ENCODE assay signal across 9 mouse cellular contexts in genomic region chr4:87648919-87649318, GRCm38 (mm10).
A peak's percentile ranks its signal among the peaks of the same experiment; 100 is the strongest.
DNase-seq lines count a peak whose midpoint lies in the region; ATAC-seq lines count a peak whose summit lies in the region.
"Had no signal": no experiment of that assay in that cellular context is flagged by ENCODE, and none has a peak within 500 bp of the region (broad histone marks: within the 10 kb centered on the region; RNA-seq: fewer than 3 reads in every experiment).

No protein-coding gene starts in this region.

- peaks cover 9% of the 10 kb centered on the region for H3K4me1 ChIP-seq in lung, embryonic 15.5 days
- H3K4me1 ChIP-seq in hindbrain, embryonic 11.5 days (replicated peaks; ENCODE audit: control insufficient read depth, insufficient read depth, low read length) = peaks cover 2% of the 10 kb centered on the region; the same call in 1 of the 2 replicates
- peaks cover 54% of the 10 kb centered on the region for H3K4me1 ChIP-seq in midbrain, embryonic 10.5 days

- intact Hi-C loops in gastrocnemius, postnatal 14 days (cut with DNase I; ENCODE audit: low total_unique reads) = no loop called here

- no peaks in the 10 kb centered on the region for H3K9me3 ChIP-seq in lung, embryonic 15.5 days
- no peaks in the 10 kb centered on the region for H3K9me3 ChIP-seq in hindbrain, embryonic 11.5 days (ENCODE audit: control insufficient read depth, low read length)
- H3K9me3 ChIP-seq in midbrain, embryonic 10.5 days (replicated peaks) = no peaks in the 10 kb centered on the region

- H3K36me3 ChIP-seq in lung, embryonic 15.5 days = no peaks in the 10 kb centered on the region
- H3K36me3 ChIP-seq in hindbrain, embryonic 11.5 days (ENCODE audit: control insufficient read depth, insufficient read depth, low read length) = no peaks in the 10 kb centered on the region
- no peaks in the 10 kb centered on the region for H3K36me3 ChIP-seq in midbrain, embryonic 10.5 days

- H3K27ac ChIP-seq in lung, embryonic 15.5 days = no peak overlapping the region
- 0 out of 2 replicates have a peak overlapping the region, but pooled peaks have one; percentile 47 for H3K27ac ChIP-seq in hindbrain, embryonic 11.5 days (ENCODE audit: low read depth, low read length)
- peak overlapping the region; percentile 84 for H3K27ac ChIP-seq in midbrain, embryonic 10.5 days (replicated peaks)

- H3K27me3 ChIP-seq in lung, embryonic 15.5 days = no peaks in the 10 kb centered on the region
- no peaks in the 10 kb centered on the region for H3K27me3 ChIP-seq in hindbrain, embryonic 11.5 days (ENCODE audit: control insufficient read depth, insufficient read depth, low read length)
- H3K27me3 ChIP-seq in midbrain, embryonic 10.5 days (ENCODE audit: low read depth, poor library complexity, severe bottlenecking) = peaks cover 5% of the 10 kb centered on the region; the same call in 1 of the 2 replicates

- DNase-seq in lung, postnatal 14 days = no peak
- peak; percentile 33 for DNase-seq in hindbrain, embryonic 11.5 days (ENCODE audit: low spot score)
- DNase-seq in midbrain, embryonic 10.5 days (ENCODE audit: low spot score) = peak; percentile 53
- no peak for DNase-seq in adrenal gland, adult (ENCODE audit: inconsistent age in 2 of 2, low spot score in 1 of 2)
- DNase-seq in cerebellum, adult 9-11 months = no peak
- DNase-seq in gastrocnemius, postnatal 14 days = no peak
- DNase-seq: right cerebral cortex, postnatal 25 days; thymus, postnatal 14 days had no signal

- ATAC-seq in lung, embryonic 15.5 days (ENCODE audit: borderline replicate concordance, extremely low read depth, low FRiP score, low TSS enrichment) = no peak
- peak; percentile 48 for ATAC-seq in hindbrain, embryonic 11.5 days (ENCODE audit: low FRiP score)

- no peak overlapping the region for H3K9ac ChIP-seq in lung, embryonic 15.5 days
- no peak overlapping the region for H3K9ac ChIP-seq in hindbrain, embryonic 11.5 days (ENCODE audit: low read depth, low read length)

- no peak overlapping the region for H3K4me3 ChIP-seq in lung, embryonic 15.5 days
- no peak overlapping the region for H3K4me3 ChIP-seq in hindbrain, embryonic 11.5 days (ENCODE audit: low read depth, low read length)
- peak overlapping the region; percentile 50 for H3K4me3 ChIP-seq in midbrain, embryonic 10.5 days

- H3K4me2 ChIP-seq in lung, embryonic 15.5 days = peak overlapping the region; percentile 66; the same call in 1 of the 2 replicates
- peak overlapping the region; percentile 39; the same call in 1 of the 2 replicates for H3K4me2 ChIP-seq in hindbrain, embryonic 11.5 days (replicated peaks; ENCODE audit: low read depth, low read length)

Comparison
In these comparisons a context has a peak if more than half of its experiments do, and no peak if none do; other contexts are left out.
1. DNase-seq: peak in hindbrain, embryonic 11.5 days (single experiment) and midbrain, embryonic 10.5 days (single experiment); none in lung, postnatal 14 days (single experiment), adrenal gland, adult (0 of 2), cerebellum, adult 9-11 months (single experiment) and gastrocnemius, postnatal 14 days (single experiment).